Mouse (Mus musculus) hindbrain, embryonic 14.5 days (tissue): ENCODE data around the gene Sephs2. TPM values are rescaled to one million over a fixed set of nuclear protein-coding genes. Genes with fewer than 3 reads are reported as not detected.

ENCODE experiments used
- ATAC-seq: fragments of 200-750 bp; cut with Nextera tagmentation; 2 replicates; pipeline ENCODE4 v1.8.0; 2017; ENCODE audit warnings: moderate number of reproducible peaks, mild to moderate bottlenecking, moderate TSS enrichment, moderate library complexity; ENCODE audit not compliant: low FRiP score
- DNase-seq: peaks from one replicate; pipeline ENCODE4 v3.0.0-alpha.2; 2015; ENCODE audit warnings: low spot score
- H3K27ac ChIP-seq: fragments of 300-500 bp; sonication (generic); 2 replicates; pipeline ENCODE4 v1.5.1; 2014; ENCODE audit warnings: mild to moderate bottlenecking, moderate library complexity
- H3K27me3 ChIP-seq: fragments of 300-500 bp; sonication (generic); 2 replicates; pipeline ENCODE4 v1.6.1; 2014; ENCODE audit warnings: mild to moderate bottlenecking, low read length, mixed read lengths; ENCODE audit not compliant: control insufficient read depth, insufficient read depth
- H3K36me3 ChIP-seq: fragments of 300-500 bp; sonication (generic); replicated peaks from 2 replicates; pipeline ENCODE4 v1.6.1; 2014; ENCODE audit not compliant: control insufficient read depth, insufficient read depth
- H3K4me1 ChIP-seq: fragments of 300-500 bp; sonication (generic); replicated peaks from 2 replicates; pipeline ENCODE4 v1.6.1; 2014; ENCODE audit warnings: antibody characterized with exemption, low read length, mixed read lengths; ENCODE audit not compliant: control insufficient read depth, insufficient read depth
- H3K4me2 ChIP-seq: fragments of 300-500 bp; sonication (generic); replicated peaks from 2 replicates; pipeline ENCODE4 v1.6.1; 2014; ENCODE audit warnings: mild to moderate bottlenecking, moderate library complexity
- H3K4me3 ChIP-seq: fragments of 300-500 bp; sonication (generic); replicated peaks from 2 replicates; pipeline ENCODE4 v1.5.1; 2014; ENCODE audit warnings: mild to moderate bottlenecking, low read length
- H3K9ac ChIP-seq: fragments of 300-500 bp; sonication (generic); 2 replicates; pipeline ENCODE4 v1.6.1; 2014
- H3K9me3 ChIP-seq: fragments of 300-500 bp; sonication (generic); 2 replicates; pipeline ENCODE4 v1.6.1; 2016; ENCODE audit warnings: low read length; ENCODE audit not compliant: control insufficient read depth
- WGBS: fragments of 180-500 bp; shearing (Covaris S2); extraction: QIAGEN DNeasy Blood & Tissue Kit; methylation state at CpG from one replicate; pipeline ENCODE4 v1.1.7; 2014; 5-methylcytosine and 5-hydroxymethylcytosine counted together
- polyA plus RNA-seq: library from polyadenylated mRNA; unstranded; fragments of >200 nt; fragmentation: Nextera tagmentation; extraction: Ambion mirVana; gene quantifications from 2 replicates; pipeline ENCODE4 v1.2.1, GENCODE M21; 2014

Sephs2 gene
- polyA plus RNA-seq, 1 experiment from 2014 or later: 80.6 TPM

DNA sequence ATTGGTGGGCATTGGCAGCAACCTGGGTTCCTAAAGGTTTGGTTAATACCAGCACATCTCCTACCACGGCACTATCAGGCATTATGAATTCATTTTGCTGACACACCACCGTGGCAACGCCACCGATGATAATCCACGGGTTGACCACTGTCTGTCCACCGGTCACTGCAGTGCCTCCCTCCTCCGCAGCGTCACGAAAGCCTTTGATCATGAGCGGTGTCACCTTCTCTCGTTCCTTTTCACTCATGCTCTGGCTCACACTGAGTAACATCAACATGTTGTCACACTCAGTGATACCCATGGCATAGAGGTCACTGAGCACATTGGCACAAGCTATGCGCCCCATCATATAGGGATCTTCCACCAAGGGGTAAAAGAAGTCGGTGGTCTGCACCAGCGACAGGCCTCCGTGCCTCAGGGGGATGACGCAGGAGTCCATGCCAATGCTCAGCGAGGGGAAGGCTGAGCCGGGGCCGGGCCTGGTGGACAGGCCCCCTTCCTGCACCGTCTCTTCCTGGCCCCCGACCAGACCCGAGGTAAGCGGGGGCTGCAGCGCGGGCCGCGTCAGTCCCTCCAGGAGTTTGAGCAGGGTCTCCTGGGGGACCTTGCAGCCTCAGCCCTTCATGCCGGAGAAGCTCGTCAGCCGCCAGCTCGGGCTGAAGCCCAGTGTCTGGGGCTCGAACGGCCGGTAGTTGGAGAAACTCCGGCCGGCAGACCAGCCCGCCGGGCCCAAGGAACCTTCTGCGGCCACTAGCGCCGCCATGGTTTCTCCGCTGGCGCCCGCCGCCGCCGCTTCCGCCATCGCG is 534 bp downstream of the Sephs2 start:
- 16% methylated on average over 50 of the region's 50 CpGs for WGBS

DNA sequence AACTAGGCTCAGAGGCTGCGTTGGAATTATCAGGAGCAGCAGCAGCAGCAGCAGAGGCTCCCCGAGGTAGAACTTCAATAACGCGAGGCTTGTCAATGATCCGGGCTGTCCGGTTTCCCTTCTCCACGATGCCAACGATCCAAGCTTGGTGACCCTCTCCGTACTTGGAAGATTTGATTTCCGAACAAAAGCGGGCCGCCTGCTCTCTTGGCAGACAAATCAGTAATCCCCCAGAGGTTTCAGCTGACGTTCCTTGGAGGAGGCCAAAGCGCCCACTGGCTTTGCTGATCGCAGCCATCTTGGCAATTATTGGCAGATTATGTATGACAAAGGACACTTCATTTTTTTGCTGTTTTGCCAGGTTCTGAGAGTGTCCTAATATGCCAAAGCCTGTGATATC is 1.3 kb downstream of the Sephs2 start:
- 90% methylated on average over 15 of the region's 15 CpGs for WGBS
- H3K4me2 ChIP-seq: peak overlapping the region; percentile 93
- DNase-seq (no peak), ATAC-seq (no peak)
- no peak overlapping the region for H3K27ac ChIP-seq
- H3K36me3 ChIP-seq: peaks cover 35% of the 10 kb centered on the region
- H3K4me1 ChIP-seq: peaks cover 24% of the 10 kb centered on the region
- peak overlapping the region; percentile 83 for H3K9ac ChIP-seq
- peaks cover 7% of the 10 kb centered on the region; the same call in 1 of the 2 replicates for H3K9me3 ChIP-seq
- H3K27me3 ChIP-seq: no peaks in the 10 kb centered on the region
- peak overlapping the region; percentile 65 for H3K4me3 ChIP-seq

More for the DNA sequence above, 534 bp downstream of the Sephs2 start:
- Histone ChIP-seq H3K4me3 (peak overlapping the region; percentile 65), H3K4me2 (peak overlapping the region; percentile 93), H3K9me3 (peaks cover 5% of the 10 kb centered on the region; the same call in 1 of the 2 replicates), H3K4me1 (peaks cover 24% of the 10 kb centered on the region), H3K27ac (peak overlapping the region; percentile 88), H3K27me3 (no peaks in the 10 kb centered on the region), H3K36me3 (peaks cover 33% of the 10 kb centered on the region), H3K9ac (peak overlapping the region; percentile 83)
- no peak for DNase-seq
- peak; percentile 53; the same call in 1 of the 2 replicates for ATAC-seq

GRCm38 (mm10) chr7:127271093-127271492 is 2.8 kb downstream of the Sephs2 start:
- no peak for DNase-seq
- no peaks in the 10 kb centered on the region for H3K27me3 ChIP-seq
- WGBS: 93% methylated on average over 4 of the region's 4 CpGs
- H3K4me3 ChIP-seq: no peak overlapping the region
- no peak overlapping the region for H3K27ac ChIP-seq
- peaks cover 24% of the 10 kb centered on the region for H3K4me1 ChIP-seq
- H3K9ac ChIP-seq: no peak overlapping the region
- H3K4me2 ChIP-seq: no peak overlapping the region
- H3K9me3 ChIP-seq: peaks cover 7% of the 10 kb centered on the region; the same call in 1 of the 2 replicates
- peaks cover 35% of the 10 kb centered on the region for H3K36me3 ChIP-seq
- no peak for ATAC-seq

DNA sequence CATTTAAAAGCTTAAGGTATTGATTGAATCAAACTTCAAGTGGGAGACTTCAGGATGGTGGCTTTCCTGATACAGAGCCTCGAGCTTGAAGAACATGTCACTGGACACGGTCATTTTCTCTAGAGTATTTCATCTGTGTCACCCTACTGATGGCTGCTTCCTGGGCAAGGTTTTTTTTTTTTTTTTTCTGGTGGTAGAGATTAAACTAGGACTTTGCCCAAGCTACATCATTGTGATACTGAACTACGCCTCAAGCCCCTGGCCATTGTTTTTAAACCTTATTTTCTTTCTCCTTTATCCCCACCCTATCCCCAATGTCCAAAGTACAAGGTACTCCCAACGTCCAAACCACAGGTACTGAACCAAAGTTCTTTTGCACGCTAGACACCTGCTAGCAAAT is 3.2 kb downstream of the Sephs2 start:
- peaks cover 24% of the 10 kb centered on the region for H3K4me1 ChIP-seq
- H3K27ac ChIP-seq: no peak overlapping the region
- 89% methylated on average over 5 of the region's 5 CpGs for WGBS
- H3K27me3 ChIP-seq: no peaks in the 10 kb centered on the region
- H3K4me2 ChIP-seq: no peak overlapping the region
- no peak overlapping the region for H3K9ac ChIP-seq
- DNase-seq: no peak
- ATAC-seq: no peak
- H3K9me3 ChIP-seq: peaks cover 7% of the 10 kb centered on the region; the same call in 1 of the 2 replicates
- H3K36me3 ChIP-seq: peaks cover 35% of the 10 kb centered on the region
- H3K4me3 ChIP-seq: no peak overlapping the region

DNA sequence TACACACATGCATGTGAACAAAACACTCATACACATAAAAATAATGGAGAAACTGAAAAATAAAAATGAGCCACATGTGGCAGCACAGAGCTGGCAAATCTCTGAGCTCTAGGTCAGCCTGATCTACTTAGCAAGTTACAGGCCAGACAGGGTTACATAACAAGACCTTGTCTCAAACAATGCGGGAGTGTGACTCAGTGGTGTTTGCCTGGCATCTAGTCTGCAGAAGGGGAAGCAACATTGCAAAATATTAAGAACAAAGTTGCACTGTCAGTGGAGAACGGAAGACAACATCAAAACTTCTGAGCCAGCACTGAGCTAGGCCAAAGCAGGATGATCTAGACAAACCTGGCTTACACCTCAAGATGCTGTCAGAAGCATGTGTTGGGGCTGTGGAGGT is 3.6 kb downstream of the Sephs2 start:
- Histone ChIP-seq H3K4me2 (no peak overlapping the region), H3K36me3 (peaks cover 35% of the 10 kb centered on the region), H3K9ac (no peak overlapping the region), H3K9me3 (peaks cover 7% of the 10 kb centered on the region; the same call in 1 of the 2 replicates), H3K4me1 (peaks cover 24% of the 10 kb centered on the region), H3K4me3 (no peak overlapping the region), H3K27me3 (no peaks in the 10 kb centered on the region), H3K27ac (no peak overlapping the region)
- ATAC-seq: no peak
- 89% methylated on average over 2 of the region's 2 CpGs for WGBS
- no peak for DNase-seq

GRCm38 (mm10) chr7:127263526-127263925 is 10.3 kb downstream of the Sephs2 start:
- Histone ChIP-seq H3K4me1 (0 out of 2 replicates have a peak, but pooled peaks cover 7% of the 10 kb centered on the region), H3K9ac (no peak overlapping the region), H3K36me3 (peaks cover 4% of the 10 kb centered on the region), H3K27me3 (no peaks in the 10 kb centered on the region), H3K9me3 (peaks cover 4% of the 10 kb centered on the region; the same call in 1 of the 2 replicates), H3K4me2 (no peak overlapping the region), H3K27ac (no peak overlapping the region), H3K4me3 (no peak overlapping the region)
- 100% methylated on average over 3 of the region's 3 CpGs for WGBS
- no peak for DNase-seq
- no peak for ATAC-seq

DNA sequence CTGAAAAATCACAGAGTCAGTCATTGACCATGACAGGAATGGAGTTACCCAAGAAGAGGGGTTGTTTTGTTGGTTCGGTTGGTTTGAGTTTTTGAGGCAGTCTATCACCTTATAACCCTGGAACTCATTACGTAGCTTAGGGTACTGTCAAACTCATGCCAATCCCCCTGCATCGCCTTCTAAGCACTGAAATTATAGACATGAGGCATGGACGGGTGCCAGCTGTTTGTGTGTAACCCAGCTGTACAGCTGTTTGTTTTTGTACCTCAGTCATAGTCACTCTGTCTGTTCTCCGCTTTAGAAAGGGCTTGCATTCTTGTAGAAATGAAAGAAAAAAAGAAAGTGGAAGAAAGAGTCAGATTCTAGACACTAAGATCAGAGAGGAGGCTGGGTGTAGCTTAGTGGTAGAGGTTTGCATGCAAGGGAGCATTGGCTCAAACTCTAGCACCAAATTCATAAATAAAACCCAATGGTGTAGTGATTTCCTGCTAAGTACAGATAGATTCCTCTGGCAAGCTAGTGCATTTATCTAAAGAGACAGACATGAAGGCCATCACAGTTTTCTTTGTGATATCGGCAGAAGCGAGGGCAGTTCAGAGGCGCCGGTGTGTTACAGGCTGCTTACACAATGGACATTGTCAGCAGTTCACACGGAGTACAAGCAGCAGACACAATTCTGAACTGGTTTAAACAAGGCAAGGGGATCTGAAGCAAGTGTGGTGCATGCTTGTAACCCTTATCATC is 11.5 kb downstream of the Sephs2 start:
- Histone ChIP-seq H3K36me3 (no peaks in the 10 kb centered on the region), H3K4me3 (no peak overlapping the region)

GRCm38 (mm10) chr7:127260309-127261111 is 13.3 kb downstream of the Sephs2 start, which contains the start of gene Dctpp1:
Gene Dctpp1 (minus strand): TSS chr7:127260709.
- no peaks in the 10 kb centered on the region for H3K27me3 ChIP-seq
- under 1% methylated on average over 50 of the region's 50 CpGs for WGBS
- H3K4me1 ChIP-seq: 0 out of 2 replicates have a peak, but pooled peaks cover 7% of the 10 kb centered on the region
- H3K4me2 ChIP-seq: peak within 1 kb of the TSS; percentile 86
- peak; percentile 97 for DNase-seq
- H3K9ac ChIP-seq: peak within 1 kb of the TSS; percentile 73
- ATAC-seq: peak; percentile 98
- H3K4me3 ChIP-seq: peak within 1 kb of the TSS; percentile 61
- no peak within 1 kb of the TSS for H3K27ac ChIP-seq
- peaks cover 5% of the 10 kb centered on the region; the same call in 1 of the 2 replicates for H3K36me3 ChIP-seq
- H3K9me3 ChIP-seq: no peaks in the 10 kb centered on the region

More for the DNA sequence above, 11.5 kb downstream of the Sephs2 start:
- DNase-seq: no peak
- no peak overlapping the region for H3K27ac ChIP-seq
- H3K4me1 ChIP-seq: 0 out of 2 replicates have a peak, but pooled peaks cover 7% of the 10 kb centered on the region
- H3K4me2 ChIP-seq: no peak overlapping the region
- ATAC-seq: no peak
- no peaks in the 10 kb centered on the region for H3K9me3 ChIP-seq
- 83% methylated on average over 10 of the region's 10 CpGs for WGBS
- H3K27me3 ChIP-seq: no peaks in the 10 kb centered on the region
- no peak overlapping the region for H3K9ac ChIP-seq
